Mouse (Mus musculus) hindbrain, embryonic 15.5 days (tissue): ENCODE data around the gene Herc6. TPM values are rescaled to one million over a fixed set of nuclear protein-coding genes. Genes with fewer than 3 reads are reported as not detected.

Experiments used
- ATAC-seq: fragments of 200-750 bp; cut with Nextera tagmentation; 2 replicates; pipeline ENCODE4 v1.8.0; 2017; ENCODE audit warnings: low read depth, moderate number of reproducible peaks, moderate TSS enrichment; ENCODE audit not compliant: low FRiP score
- H3K27ac ChIP-seq: fragments of 300-500 bp; sonication (generic); replicated peaks from 2 replicates; pipeline ENCODE4 v1.5.1; 2015; ENCODE audit warnings: mild to moderate bottlenecking, inconsistent platforms
- H3K27me3 ChIP-seq: fragments of 300-500 bp; sonication (generic); 2 replicates; pipeline ENCODE4 v1.6.1; 2015; ENCODE audit warnings: control low read depth, inconsistent platforms
- H3K36me3 ChIP-seq: fragments of 300-500 bp; sonication (generic); 2 replicates; pipeline ENCODE4 v1.6.1; 2015; ENCODE audit warnings: control low read depth, inconsistent platforms
- H3K4me1 ChIP-seq: fragments of 300-500 bp; sonication (generic); replicated peaks from 2 replicates; pipeline ENCODE4 v1.6.1; 2015; ENCODE audit warnings: control low read depth, inconsistent platforms
- H3K4me2 ChIP-seq: fragments of 300-500 bp; sonication (generic); 2 replicates; pipeline ENCODE4 v1.6.1; 2015; ENCODE audit warnings: moderate library complexity, mild to moderate bottlenecking, inconsistent platforms
- H3K4me3 ChIP-seq: fragments of 300-500 bp; sonication (generic); 2 replicates; pipeline ENCODE4 v1.5.1; 2015; ENCODE audit warnings: mild to moderate bottlenecking, inconsistent platforms
- H3K9ac ChIP-seq: fragments of 300-500 bp; sonication (generic); 2 replicates; pipeline ENCODE4 v1.6.1; 2015; ENCODE audit warnings: inconsistent platforms
- H3K9me3 ChIP-seq: fragments of 300-500 bp; sonication (generic); 2 replicates; pipeline ENCODE4 v1.6.1; 2016; ENCODE audit warnings: control low read depth, inconsistent platforms
- WGBS: fragments of 180-500 bp; shearing (Covaris S2); methylation state at CpG from one replicate; pipeline ENCODE4 v1.1.7; 2015; 5-methylcytosine and 5-hydroxymethylcytosine counted together
- polyA plus RNA-seq: library from polyadenylated mRNA; unstranded; fragments of >200 nt; fragmentation: Nextera tagmentation; extraction: Ambion mirVana; gene quantifications from 2 replicates; pipeline ENCODE4 v1.2.1, GENCODE M21; 2015

The Herc6 gene
- polyA plus RNA-seq: 1.1 and 1.3 TPM in 2 replicates

DNA sequence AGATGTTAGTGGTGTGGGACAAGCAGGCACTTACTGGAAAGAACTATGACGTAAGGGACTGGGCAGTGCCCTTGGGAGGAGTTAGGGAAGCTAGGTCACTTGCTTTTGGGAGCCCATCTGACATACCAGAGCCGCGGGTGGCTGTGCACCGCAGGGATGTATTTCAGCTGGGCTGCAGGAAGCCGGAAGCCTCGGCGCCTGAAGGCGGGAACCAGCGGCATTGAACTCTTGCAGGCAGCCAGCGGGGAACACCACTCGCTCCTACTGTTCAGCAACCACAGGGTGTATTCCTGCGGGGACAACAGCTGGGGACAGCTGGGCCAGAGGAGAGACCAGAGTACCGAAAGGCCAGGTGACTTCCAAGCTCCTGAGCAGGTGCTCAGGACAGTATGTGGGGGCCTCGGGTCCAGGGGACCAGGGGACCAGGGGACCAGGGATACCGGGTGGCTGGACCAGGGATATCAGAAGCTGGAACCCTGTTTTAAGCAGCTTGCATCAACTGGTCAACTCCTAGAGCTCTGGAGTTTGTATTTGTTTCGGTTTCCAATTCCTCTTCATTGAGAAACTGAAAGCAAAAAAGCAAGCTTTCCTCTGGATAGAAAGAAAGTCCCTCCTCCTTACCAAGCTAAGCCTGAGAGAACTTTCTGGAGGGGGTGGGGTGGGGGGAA is at the start of gene Herc6:
Gene Herc6, plus strand, starts transcription at position 120 of the 668 bp plus-strand sequence.
- Histone ChIP-seq H3K27ac (0 out of 2 replicates have a peak within 1 kb of the TSS, but pooled peaks have one; percentile 3), H3K4me2 (peak within 1 kb of the TSS; percentile 65), H3K9me3 (no peaks in the 10 kb centered on the region), H3K9ac (peak within 1 kb of the TSS; percentile 25), H3K27me3 (no peaks in the 10 kb centered on the region), H3K4me1 (peaks cover 7% of the 10 kb centered on the region), H3K36me3 (no peaks in the 10 kb centered on the region), H3K4me3 (peak within 1 kb of the TSS; percentile 40)
- peak; percentile 59 for ATAC-seq
- 4% methylated on average over 16 of the region's 16 CpGs for WGBS

DNA sequence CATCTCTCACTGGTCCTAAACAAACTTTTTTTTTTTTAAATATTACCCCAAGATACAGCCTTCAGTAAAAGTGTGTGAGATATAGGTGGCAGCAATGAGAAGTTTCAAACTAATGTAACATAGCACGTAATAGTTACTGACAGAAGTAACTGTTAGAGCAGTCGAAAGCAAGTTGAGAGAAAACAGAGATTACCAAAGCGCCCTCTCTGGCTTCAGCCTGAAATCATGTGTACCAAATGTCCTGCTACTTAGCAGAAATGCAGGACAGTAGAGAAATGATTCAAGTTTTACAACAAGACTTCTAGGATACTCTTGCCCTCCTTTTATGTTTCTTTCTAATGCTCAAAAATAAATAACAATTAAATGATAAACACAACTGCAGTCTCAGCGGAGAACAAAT is 49.8 kb upstream of the Herc6 start:
- no peak overlapping the region for H3K9ac ChIP-seq
- no peaks in the 10 kb centered on the region for H3K9me3 ChIP-seq
- ATAC-seq: no peak
- H3K4me1 ChIP-seq: peaks cover 13% of the 10 kb centered on the region
- 78% methylated on average over 4 of the region's 4 CpGs for WGBS
- no peak overlapping the region for H3K4me2 ChIP-seq
- no peak overlapping the region for H3K4me3 ChIP-seq
- H3K27ac ChIP-seq: no peak overlapping the region
- no peaks in the 10 kb centered on the region for H3K27me3 ChIP-seq
- no peaks in the 10 kb centered on the region for H3K36me3 ChIP-seq

DNA sequence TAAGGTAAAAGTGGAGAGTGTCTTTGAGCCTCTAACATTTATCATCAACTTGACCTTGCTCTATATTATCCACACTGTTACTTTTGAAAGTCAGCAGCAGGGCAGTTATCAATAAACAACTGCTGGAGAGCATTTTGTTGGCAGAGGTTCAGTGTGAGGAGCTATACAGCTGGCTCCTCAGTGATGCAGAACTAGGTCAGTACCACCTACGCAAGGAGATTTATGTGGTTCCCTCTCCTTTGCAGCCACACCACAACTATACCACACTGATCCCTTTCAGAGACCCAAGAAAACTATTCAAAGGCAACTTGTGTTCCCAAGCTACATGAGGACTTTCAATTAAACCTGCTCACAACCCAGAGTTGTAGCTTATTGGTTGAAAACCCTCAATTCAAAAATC is 49.4 kb upstream of the Herc6 start:
- Histone ChIP-seq H3K4me2 (no peak overlapping the region), H3K4me3 (no peak overlapping the region), H3K36me3 (no peaks in the 10 kb centered on the region), H3K27me3 (no peaks in the 10 kb centered on the region), H3K9me3 (no peaks in the 10 kb centered on the region), H3K27ac (no peak overlapping the region), H3K9ac (no peak overlapping the region), H3K4me1 (peaks cover 13% of the 10 kb centered on the region)
- 83% methylated on average over 1 of the region's 1 CpGs for WGBS
- ATAC-seq: no peak

DNA sequence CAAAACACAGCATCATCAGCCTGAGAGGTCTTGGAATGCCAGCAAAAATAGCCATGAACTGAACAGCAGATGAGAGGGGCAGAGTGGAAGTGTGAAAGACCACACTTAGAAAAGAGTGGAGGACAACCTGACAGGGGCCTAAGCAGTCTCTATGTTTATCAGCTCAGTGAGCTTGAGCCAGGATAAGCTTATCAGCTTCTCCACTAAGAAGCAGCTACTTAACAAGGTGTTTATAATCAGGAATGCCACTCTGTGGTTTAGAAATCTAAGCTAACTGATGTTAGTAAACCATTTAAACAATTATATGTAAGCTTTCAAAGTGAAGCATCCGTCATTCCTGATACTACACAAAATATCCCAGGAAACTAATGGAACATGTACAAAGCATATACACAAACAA is 48.8 kb upstream of the Herc6 start:
- Histone ChIP-seq H3K36me3 (no peaks in the 10 kb centered on the region), H3K27ac (no peak overlapping the region), H3K4me2 (no peak overlapping the region), H3K9ac (no peak overlapping the region), H3K27me3 (no peaks in the 10 kb centered on the region), H3K4me1 (peaks cover 13% of the 10 kb centered on the region), H3K9me3 (no peaks in the 10 kb centered on the region), H3K4me3 (no peak overlapping the region)
- WGBS: 88% methylated on average over 1 of the region's 1 CpGs
- no peak for ATAC-seq

DNA sequence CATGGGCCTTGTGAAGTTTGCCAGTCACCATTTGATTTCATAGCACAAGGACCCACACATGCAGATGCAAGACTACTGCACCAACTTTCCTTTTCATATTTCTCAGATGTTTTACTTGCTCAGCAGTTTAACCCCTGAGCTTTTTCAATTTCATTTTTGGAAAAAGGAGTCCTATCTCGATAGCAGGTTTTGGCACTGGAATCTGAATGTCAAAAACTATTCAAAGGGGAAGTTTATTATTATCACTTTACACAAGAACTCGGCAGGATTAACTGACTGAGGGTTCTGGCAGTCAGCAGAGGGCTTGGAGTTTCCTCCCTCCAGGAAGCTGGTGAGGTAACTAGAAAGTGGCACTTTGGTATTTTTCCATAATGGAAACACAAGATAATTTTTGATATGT is 47.4 kb upstream of the Herc6 start:
- WGBS: 74% methylated on average over 2 of the region's 2 CpGs
- Histone ChIP-seq H3K4me1 (peaks cover 13% of the 10 kb centered on the region), H3K9me3 (no peaks in the 10 kb centered on the region), H3K27ac (no peak overlapping the region), H3K36me3 (no peaks in the 10 kb centered on the region), H3K4me3 (peak overlapping the region; percentile 53; the same call in 1 of the 2 replicates), H3K9ac (no peak overlapping the region), H3K4me2 (peak overlapping the region; percentile 79), H3K27me3 (no peaks in the 10 kb centered on the region)
- ATAC-seq: no peak

DNA sequence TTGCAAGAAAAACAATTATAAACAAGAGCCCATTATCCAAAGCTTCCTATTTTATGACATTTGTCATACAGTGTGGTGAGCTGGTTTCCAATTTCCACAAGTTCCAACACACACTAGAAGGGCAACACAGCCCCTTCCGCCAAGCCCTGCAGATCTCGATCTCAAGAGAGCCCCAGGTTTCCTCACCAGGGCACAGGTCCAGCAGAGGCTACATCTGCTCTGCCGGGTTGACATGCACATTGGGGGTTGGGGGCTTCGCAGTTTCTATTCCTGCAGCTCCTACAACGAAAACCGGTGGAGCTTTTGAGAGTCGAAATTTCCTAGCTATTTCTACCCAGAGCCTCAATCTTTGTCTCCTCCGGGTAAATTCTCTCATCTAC is 46.6 kb upstream of the Herc6 start:
- H3K4me3 ChIP-seq: peak overlapping the region; percentile 53
- H3K9ac ChIP-seq: peak overlapping the region; percentile 58
- H3K36me3 ChIP-seq: no peaks in the 10 kb centered on the region
- H3K27me3 ChIP-seq: no peaks in the 10 kb centered on the region
- 6% methylated on average over 8 of the region's 8 CpGs for WGBS
- H3K4me1 ChIP-seq: peaks cover 13% of the 10 kb centered on the region
- H3K27ac ChIP-seq: peak overlapping the region; percentile 81
- H3K9me3 ChIP-seq: no peaks in the 10 kb centered on the region
- ATAC-seq: no peak
- H3K4me2 ChIP-seq: peak overlapping the region; percentile 79

DNA sequence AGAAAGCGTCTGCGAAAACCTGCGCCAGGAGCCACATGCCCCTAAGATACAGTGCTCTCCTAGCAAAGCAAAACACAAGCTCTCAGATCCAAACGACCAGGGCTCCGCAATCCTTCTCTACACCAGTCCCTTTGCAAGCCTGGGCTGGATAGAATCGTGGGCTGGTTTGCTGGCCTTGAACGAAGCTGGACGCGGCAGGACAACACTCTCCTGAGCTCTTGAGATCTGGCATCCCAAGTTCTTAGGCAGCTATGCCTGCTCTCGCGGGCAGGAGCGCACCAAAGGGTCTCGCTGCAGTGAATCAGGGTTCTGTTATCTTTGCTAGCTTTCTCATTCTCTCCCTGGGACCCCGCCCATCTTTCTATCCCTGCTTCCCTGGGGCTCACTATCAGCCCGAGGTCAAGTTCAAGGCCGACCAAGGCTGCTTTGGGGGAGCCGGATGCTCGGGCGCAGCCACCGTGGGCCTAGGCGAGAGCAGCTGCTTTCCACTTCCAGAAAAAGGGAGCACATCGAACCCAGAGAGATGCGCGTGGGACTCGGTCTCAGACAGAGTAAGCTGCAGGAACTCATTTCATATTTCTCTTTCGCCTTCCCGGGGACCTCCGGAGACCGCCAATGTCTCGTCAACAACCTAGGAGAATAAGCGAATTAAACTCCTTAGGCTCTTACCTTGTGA is 46.1 kb upstream of the Herc6 start:
- Histone ChIP-seq H3K4me3 (peak overlapping the region; percentile 53), H3K9ac (peak overlapping the region; percentile 58), H3K36me3 (no peaks in the 10 kb centered on the region), H3K9me3 (no peaks in the 10 kb centered on the region), H3K27me3 (no peaks in the 10 kb centered on the region), H3K4me1 (peaks cover 13% of the 10 kb centered on the region), H3K4me2 (peak overlapping the region; percentile 79), H3K27ac (peak overlapping the region; percentile 81)
- under 1% methylated on average over 31 of the region's 31 CpGs for WGBS
- peak; percentile 36 for ATAC-seq

DNA sequence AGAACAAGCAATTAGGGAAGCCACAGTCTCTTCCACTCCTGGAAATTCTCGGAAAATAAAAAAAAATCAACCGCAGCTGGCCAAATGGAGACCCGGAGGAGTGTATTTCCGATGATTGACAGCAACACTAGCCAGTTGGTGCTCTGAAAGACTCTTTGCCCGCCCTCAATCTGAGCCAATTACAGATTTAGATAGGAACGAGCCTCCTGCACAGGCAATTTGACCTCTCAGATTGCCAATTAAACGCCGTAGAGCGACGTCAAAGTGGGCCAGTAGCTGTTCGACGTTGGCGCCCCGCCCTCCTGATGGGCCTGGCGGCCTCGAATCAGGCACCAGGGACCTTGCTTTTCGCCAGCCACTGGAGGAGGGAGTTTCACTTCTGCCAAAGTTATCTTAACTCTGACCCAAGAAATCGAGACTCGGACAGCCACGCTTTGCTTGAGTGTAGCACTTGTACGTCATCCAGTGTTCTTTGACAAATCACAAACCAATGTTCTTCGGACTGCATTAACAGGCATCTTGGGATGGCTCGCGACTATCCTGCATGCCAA is 45.3 kb upstream of the Herc6 start, which contains the start of gene Ppm1k:
Gene Ppm1k, minus strand, starts transcription at position 83 of the 551 bp plus-strand sequence.
- peak; percentile 98 for ATAC-seq
- under 1% methylated on average over 24 of the region's 24 CpGs for WGBS
- H3K36me3 ChIP-seq: no peaks in the 10 kb centered on the region
- H3K4me2 ChIP-seq: peak within 1 kb of the TSS; percentile 79
- peak within 1 kb of the TSS; percentile 53 for H3K4me3 ChIP-seq
- H3K9me3 ChIP-seq: no peaks in the 10 kb centered on the region
- H3K27me3 ChIP-seq: no peaks in the 10 kb centered on the region
- H3K27ac ChIP-seq: peak within 1 kb of the TSS; percentile 81
- H3K9ac ChIP-seq: peak within 1 kb of the TSS; percentile 58
- peaks cover 13% of the 10 kb centered on the region for H3K4me1 ChIP-seq

DNA sequence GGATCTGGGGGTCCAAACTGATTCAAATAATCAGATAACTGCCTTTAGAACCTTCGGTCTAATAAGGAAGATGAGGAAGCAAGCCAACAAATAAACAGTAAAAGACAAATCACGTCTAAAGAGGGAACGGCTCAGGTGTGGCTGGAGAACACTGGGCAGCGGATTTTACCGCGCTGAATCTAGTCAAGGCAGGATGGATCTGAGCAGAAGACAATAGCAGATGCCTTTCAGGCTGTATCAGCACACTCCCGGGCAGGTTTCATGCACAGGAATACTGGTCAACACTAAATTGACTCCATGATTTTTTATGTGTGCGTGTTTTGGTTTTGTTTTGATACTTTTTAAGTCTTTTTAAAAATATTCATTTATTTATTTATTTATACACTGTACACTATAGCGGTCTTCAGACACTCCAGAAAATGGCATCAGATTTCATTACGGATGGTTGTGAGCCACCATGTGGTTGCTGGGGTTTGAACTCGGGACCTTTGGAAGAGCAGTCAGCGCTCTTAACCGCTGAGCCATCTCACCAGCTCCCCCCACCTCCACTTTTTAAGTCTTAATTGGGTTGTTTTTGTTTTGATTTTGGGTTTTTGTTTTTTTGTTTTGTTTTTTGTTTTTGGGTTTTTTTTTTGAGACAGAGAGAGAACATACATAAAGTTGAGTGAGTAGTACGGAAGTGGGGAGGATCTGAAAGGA is 44.7 kb upstream of the Herc6 start:
- no peaks in the 10 kb centered on the region for H3K9me3 ChIP-seq
- peak overlapping the region; percentile 42 for H3K9ac ChIP-seq
- peaks cover 13% of the 10 kb centered on the region for H3K4me1 ChIP-seq
- no peaks in the 10 kb centered on the region for H3K27me3 ChIP-seq
- peak overlapping the region; percentile 53 for H3K4me3 ChIP-seq
- peak; percentile 28; the same call in 1 of the 2 replicates for ATAC-seq
- H3K36me3 ChIP-seq: no peaks in the 10 kb centered on the region
- peak overlapping the region; percentile 79 for H3K4me2 ChIP-seq
- H3K27ac ChIP-seq: peak overlapping the region; percentile 72
- WGBS: 22% methylated on average over 14 of the region's 14 CpGs

DNA sequence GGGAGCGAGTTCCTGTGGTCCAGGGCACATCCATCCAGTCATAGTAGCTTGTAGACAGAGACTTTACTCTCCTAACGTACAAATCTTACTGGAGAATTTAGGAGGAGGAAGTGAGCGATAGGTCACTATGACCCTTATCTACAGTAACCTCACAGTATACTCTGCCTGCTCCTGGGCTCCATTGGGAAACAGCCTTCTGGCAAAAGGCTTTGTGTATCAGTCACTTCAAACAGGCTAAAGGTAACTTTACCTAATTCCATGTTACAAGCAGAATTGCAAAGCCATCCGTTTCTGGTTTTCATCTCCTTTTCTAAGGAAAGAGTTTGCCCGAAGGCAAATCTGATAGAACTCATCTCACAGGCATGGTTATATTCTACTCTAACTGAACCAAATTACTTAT is 42.9 kb upstream of the Herc6 start:
- ATAC-seq: no peak
- H3K4me3 ChIP-seq: no peak overlapping the region
- 92% methylated on average over 5 of the region's 5 CpGs for WGBS
- H3K27me3 ChIP-seq: no peaks in the 10 kb centered on the region
- no peaks in the 10 kb centered on the region for H3K36me3 ChIP-seq
- no peak overlapping the region for H3K9ac ChIP-seq
- peaks cover 13% of the 10 kb centered on the region for H3K4me1 ChIP-seq
- H3K4me2 ChIP-seq: no peak overlapping the region
- no peak overlapping the region for H3K27ac ChIP-seq
- H3K9me3 ChIP-seq: no peaks in the 10 kb centered on the region

DNA sequence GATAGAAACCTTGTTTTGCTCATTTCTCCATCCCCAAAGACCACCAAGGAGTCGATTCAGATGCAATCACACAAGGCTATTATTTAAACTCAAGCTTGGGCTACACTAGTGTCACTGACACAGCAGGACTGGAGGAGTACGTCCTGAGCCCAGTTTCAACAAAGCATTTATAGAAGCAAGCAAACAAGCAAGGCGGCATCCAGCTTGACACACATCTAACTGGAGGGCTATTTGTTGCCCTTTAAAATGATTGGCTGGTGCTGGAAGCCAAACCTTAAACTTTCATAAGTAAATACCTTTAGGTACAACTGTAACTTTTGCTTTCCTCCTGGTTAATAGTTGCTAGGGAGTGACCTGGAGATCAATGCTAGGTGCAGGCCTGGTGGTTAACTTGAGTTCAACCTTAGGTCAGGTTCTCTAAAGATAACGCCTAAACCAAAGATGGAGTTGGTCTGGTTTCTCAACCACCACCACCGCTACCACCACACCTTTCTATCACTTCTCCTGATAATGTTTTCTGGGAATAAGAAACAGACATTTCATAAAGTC is 39.8 kb upstream of the Herc6 start:
- Histone ChIP-seq H3K9me3 (no peaks in the 10 kb centered on the region), H3K4me2 (no peak overlapping the region), H3K27me3 (no peaks in the 10 kb centered on the region), H3K36me3 (no peaks in the 10 kb centered on the region), H3K4me1 (no peaks in the 10 kb centered on the region), H3K9ac (no peak overlapping the region), H3K4me3 (no peak overlapping the region), H3K27ac (no peak overlapping the region)
- no peak for ATAC-seq
- 79% methylated on average over 5 of the region's 5 CpGs for WGBS
